Mouse (Mus musculus): ENCODE results near the gene Gm11146.

DNA sequence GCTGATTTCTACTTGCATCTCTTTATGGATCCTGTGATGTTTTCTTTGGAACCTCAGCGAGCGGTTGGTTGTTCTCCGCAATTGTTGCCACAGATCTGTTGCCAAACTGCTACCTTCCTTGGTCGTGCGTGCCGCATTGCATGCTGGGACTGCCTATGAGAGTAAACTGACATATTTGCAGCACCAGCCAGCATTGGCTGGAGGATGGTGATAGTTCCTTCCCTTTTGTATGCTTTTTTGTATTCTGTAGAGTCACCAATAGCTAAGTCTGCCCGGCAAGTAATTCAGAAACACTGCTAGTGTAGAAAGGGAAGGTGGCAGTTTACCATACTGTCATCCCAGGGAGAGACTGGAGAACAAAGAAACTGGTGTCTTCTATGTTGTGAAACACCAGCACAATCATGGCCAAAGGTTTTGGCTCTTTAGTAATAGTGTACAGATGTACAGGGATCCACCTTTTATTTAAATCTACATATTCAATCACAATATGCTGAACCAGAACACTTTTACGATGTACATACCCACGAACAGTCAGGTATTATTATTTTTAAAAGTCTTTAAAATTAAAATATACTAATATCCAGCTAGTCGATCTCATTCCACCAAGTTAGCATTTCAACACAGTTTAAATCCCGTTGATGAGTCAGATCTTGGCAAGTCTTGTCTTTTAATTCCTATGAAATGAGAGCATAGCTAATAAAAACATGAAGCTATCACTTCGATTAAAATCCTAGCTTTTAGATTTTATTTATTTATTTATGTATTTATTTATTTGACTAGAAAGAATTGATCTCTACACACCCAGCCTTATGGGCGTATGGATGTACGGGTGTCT, 41.4 kb upstream of the Gm11146 start:
- TF ChIP-seq FOSL1 (IDR thresholded peaks at IDR 0.05; ENCODE audit: insufficient read depth, low read length, poor library complexity, severe bottlenecking) (no peak), CTCF (IDR thresholded peaks at IDR 0.05; ENCODE audit: control insufficient read depth, insufficient read depth, insufficient read length) (no peak), USF1 (IDR thresholded peaks at IDR 0.05; ENCODE audit: low read depth) (no peak), MAX (IDR thresholded peaks at IDR 0.05) (no peak), MYOD1 (IDR thresholded peaks at IDR 0.05; ENCODE audit: control insufficient read depth, insufficient read length, low read depth) (no peak), CEBPB (IDR thresholded peaks at IDR 0.05; ENCODE audit: low read depth) (peak; percentile 69), MYOG (IDR thresholded peaks at IDR 0.05; ENCODE audit: control insufficient read depth, extremely low read depth, insufficient read length) (no peak)
